ENCODE assay signal across 8 mouse cellular contexts in the genomic region with DNA sequence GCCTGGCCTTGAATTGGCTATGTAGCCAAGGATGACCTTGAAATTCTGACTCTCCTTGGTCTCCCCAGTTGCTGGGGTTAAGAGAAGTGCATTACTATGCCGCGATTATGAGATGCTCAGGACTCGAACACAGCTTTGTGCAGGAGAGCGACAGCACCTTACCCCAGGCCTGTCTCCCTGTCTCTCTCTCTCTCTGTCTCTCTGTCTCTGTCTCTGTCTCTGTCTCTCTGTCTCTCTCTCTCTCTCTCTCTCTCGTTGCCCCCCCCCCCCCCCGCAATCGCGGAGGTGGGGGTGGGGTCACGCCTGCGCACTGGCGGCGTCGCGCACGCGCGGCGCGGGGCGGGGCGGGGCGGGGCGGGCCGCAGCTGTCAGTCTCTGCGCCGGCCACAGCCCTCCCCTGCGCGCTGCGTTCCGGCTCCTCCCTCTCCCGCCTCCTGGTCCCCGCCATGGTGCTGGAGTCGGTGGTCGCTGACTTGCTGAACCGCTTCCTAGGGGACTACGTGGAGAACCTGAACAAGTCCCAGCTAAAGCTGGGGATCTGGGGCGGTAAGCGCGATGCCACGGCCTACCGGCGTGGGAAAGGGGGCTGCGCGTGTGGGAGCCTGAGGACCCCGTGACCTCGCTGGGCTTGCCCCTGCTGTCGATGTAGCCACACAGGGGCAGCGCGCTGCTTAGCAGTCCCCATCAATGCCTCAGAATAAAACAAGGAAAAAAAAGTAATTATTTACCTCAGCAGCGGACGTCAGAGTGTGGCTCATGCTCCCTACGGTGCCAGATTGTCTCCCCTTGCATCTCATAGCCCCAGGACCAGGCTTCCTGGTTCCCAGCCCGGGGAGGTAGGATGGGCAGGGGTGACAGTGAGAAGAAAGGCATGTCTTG. TPM values are rescaled to one million over a fixed set of nuclear protein-coding genes. Genes with fewer than 3 reads are reported as not detected.
A peak's percentile ranks its signal among the peaks of the same experiment; 100 is the strongest.
DNase-seq lines count a peak whose midpoint lies in the region; ATAC-seq and TF ChIP-seq lines count a peak whose summit lies in the region.

A gene (plus strand): TSS at position 416 of the 879 bp plus-strand sequence.

- peak within 1 kb of the TSS; percentile 97 to 98 for H3K4me3 ChIP-seq in ES-E14 (ENCODE audit: insufficient read depth in 1 of 2, low read depth in 1 of 2, low read length in 2 of 2, poor library complexity in 1 of 2, severe bottlenecking in 1 of 2)
- H3K4me3 ChIP-seq in forebrain, embryonic 15.5 days, result peak within 1 kb of the TSS; percentile 88
- peak within 1 kb of the TSS; percentile 80 for H3K4me3 ChIP-seq in lung, embryonic 15.5 days
- H3K4me3 ChIP-seq in thymus, adult 2 months (ENCODE audit: control insufficient read depth, insufficient read depth, low read length), result peak within 1 kb of the TSS; percentile 95

- H3K9me3 ChIP-seq in ES-E14 (ENCODE audit: control insufficient read depth, insufficient read depth, low read depth, low read length), result no peaks in the 10 kb centered on the region
- no peaks in the 10 kb centered on the region for H3K9me3 ChIP-seq in forebrain, embryonic 15.5 days
- H3K9me3 ChIP-seq in lung, embryonic 15.5 days, result no peaks in the 10 kb centered on the region

- intact Hi-C loops in heart, postnatal 25 days (cut with DNase I), result no loop called here

- H3K4me1 ChIP-seq in ES-E14 (ENCODE audit: control insufficient read depth in 2 of 2, insufficient read depth in 2 of 2, low read length in 2 of 2, poor library complexity in 1 of 2), result peaks cover 0 to 2% of the 10 kb centered on the region in 2 experiments; a peak in 1 of 4 replicates
- H3K4me1 ChIP-seq in forebrain, embryonic 15.5 days, result peaks cover 12% of the 10 kb centered on the region
- 0 out of 2 replicates have a peak, but pooled peaks cover 10% of the 10 kb centered on the region for H3K4me1 ChIP-seq in lung, embryonic 15.5 days
- peaks cover 7% of the 10 kb centered on the region for H3K4me1 ChIP-seq in thymus, adult 2 months (replicated peaks; ENCODE audit: control insufficient read depth, insufficient read depth, low read length)

- peak; percentile 99 for ATAC-seq in forebrain, embryonic 15.5 days (replicated peaks)
- peak; percentile 97 for ATAC-seq in lung, embryonic 15.5 days (ENCODE audit: borderline replicate concordance, extremely low read depth, low FRiP score, low TSS enrichment)

- DNase-seq in ES-E14 (ENCODE audit: low read depth, low spot score), result no peak
- peak; percentile 82 for DNase-seq in cerebellum, adult 11 months
- peak; percentile 67 for DNase-seq in heart, postnatal 25 days (ENCODE audit: low spot score)
- peak; percentile 67 to 79 for DNase-seq in layer of hippocampus, adult 8-10 months (ENCODE audit: low spot score in 2 of 2)
- peak; percentile 75 for DNase-seq in ovary, adult 18-20 months (ENCODE audit: low spot score)
- peak; percentile 80 for DNase-seq in thymus, adult 2 months

- H3K9ac ChIP-seq in ES-E14 (ENCODE audit: insufficient read depth, low read depth, low read length, poor library complexity, severe bottlenecking), result peak within 1 kb of the TSS; percentile 92
- H3K9ac ChIP-seq in forebrain, embryonic 15.5 days (replicated peaks), result peak within 1 kb of the TSS; percentile 88
- H3K9ac ChIP-seq in lung, embryonic 15.5 days, result peak within 1 kb of the TSS; percentile 60

- 0 out of 2 replicates have a peak, but pooled peaks have one; percentile 57 for TF ChIP-seq CTCF in thymus, adult 2 months (IDR thresholded peaks at IDR 0.05; ENCODE audit: borderline replicate concordance, control insufficient read depth, extremely low read depth, insufficient read depth, low read length, poor library complexity)

- 2% methylated on average over 35 of the region's 53 CpGs for WGBS in forebrain, embryonic 15.5 days
- WGBS in lung, embryonic 15.5 days, result under 1% methylated on average over 32 of the region's 53 CpGs
- WGBS in thymus, adult 2 months, result under 1% methylated on average over 52 of the region's 53 CpGs

- H3K27ac ChIP-seq in ES-E14 (ENCODE audit: insufficient read depth, low read depth, low read length, poor library complexity, severe bottlenecking), result no peak within 1 kb of the TSS
- H3K27ac ChIP-seq in forebrain, embryonic 15.5 days (replicated peaks), result peak within 1 kb of the TSS; percentile 66
- peak within 1 kb of the TSS; percentile 46 for H3K27ac ChIP-seq in lung, embryonic 15.5 days
- no peak within 1 kb of the TSS for H3K27ac ChIP-seq in thymus, adult 2 months (ENCODE audit: control insufficient read depth, insufficient read depth, low read length)

- TF ChIP-seq POLR2A in thymus, adult 2 months (IDR thresholded peaks at IDR 0.05; ENCODE audit: control insufficient read depth, extremely low read depth, insufficient read depth, low read length, poor library complexity), result peak; percentile 86

- in situ Hi-C loops in ES-E14 (cut with MboI; ENCODE audit: low sequenced_read_pairs in 2 of 2, unreplicated experiment in 2 of 2), result no loop called here

- H3K4me2 ChIP-seq in forebrain, embryonic 15.5 days (replicated peaks), result peak within 1 kb of the TSS; percentile 87
- peak within 1 kb of the TSS; percentile 68 for H3K4me2 ChIP-seq in lung, embryonic 15.5 days

- H3K27me3 ChIP-seq in forebrain, embryonic 15.5 days, result no peaks in the 10 kb centered on the region
- H3K27me3 ChIP-seq in lung, embryonic 15.5 days, result no peaks in the 10 kb centered on the region
- no peaks in the 10 kb centered on the region for H3K27me3 ChIP-seq in thymus, adult 2 months (ENCODE audit: control insufficient read depth, insufficient read depth, low read length)

- no peaks in the 10 kb centered on the region for H3K36me3 ChIP-seq in ES-E14 (ENCODE audit: control insufficient read depth, insufficient read depth, low read length, poor library complexity, severe bottlenecking)
- H3K36me3 ChIP-seq in forebrain, embryonic 15.5 days, result no peaks in the 10 kb centered on the region
- H3K36me3 ChIP-seq in lung, embryonic 15.5 days, result no peaks in the 10 kb centered on the region
- no peaks in the 10 kb centered on the region for H3K36me3 ChIP-seq in thymus, adult 2 months (ENCODE audit: control insufficient read depth, insufficient read depth, low read length)

TF ChIP-seq in ES-E14, 5 proteins besides CTCF, POLR2A, EP300 and RAD21:
- TF ChIP-seq CHD2 (IDR thresholded peaks at IDR 0.05; ENCODE audit: low read depth, low read length) (no peak), ZC3H11A (IDR thresholded peaks at IDR 0.05; ENCODE audit: borderline replicate concordance, low read depth, low read length) (no peak), HCFC1 (IDR thresholded peaks at IDR 0.05; ENCODE audit: borderline replicate concordance, insufficient read depth, low read length) (no peak), ZNF384 (IDR thresholded peaks at IDR 0.05; ENCODE audit: low read depth, low read length) (no peak), MAFK (IDR thresholded peaks at IDR 0.05; ENCODE audit: insufficient read depth, low read depth, low read length) (no peak)
TF ChIP-seq in ES-E14: peak in this region for 0.

RNA-seq across cellular contexts. Expression of the gene that starts here (rescaled TPM):
- total RNA-seq in ES-E14 (2012; rRNA removed), result 27.3 and 38.5 TPM in 2 replicates
- 7.4 and 7.8 TPM in 2 replicates for polyA plus RNA-seq in forebrain, embryonic 15.5 days (2015; fragmentation: Nextera tagmentation; extraction: Ambion mirVana)
- total RNA-seq in heart, postnatal 25 days (2021), result 10 to 100 TPM; 39.9 to 44.4 TPM
- total RNA-seq in layer of hippocampus, adult 8-10 months (2022), result 100 to 1,000 TPM in 3 of 4 experiments, 10 to 100 TPM in 1; 95.9 to 127 (median 105) TPM
- 5.0 and 5.6 TPM in 2 replicates for polyA plus RNA-seq in lung, embryonic 15.5 days (2015; fragmentation: Nextera tagmentation; extraction: Ambion mirVana)
- polyA plus RNA-seq in thymus, adult 2 months (2012; rRNA removed), result 14.1 and 14.5 TPM in 2 replicates

Comparison
In these comparisons a context has a peak if more than half of its experiments do, and no peak if none do; other contexts are left out.
1. H3K27ac ChIP-seq: peak in forebrain, embryonic 15.5 days (single experiment) and lung, embryonic 15.5 days (single experiment); none in ES-E14 (single experiment) and thymus, adult 2 months (single experiment).
2. Peak in every context shown above with its lines, with median percentiles within 50 percentile points of each other: H3K4me3 ChIP-seq and H3K9ac ChIP-seq.